Mouse (Mus musculus) hindbrain, embryonic 11.5 days (tissue): ENCODE data around the gene Stard10. TPM values are rescaled to one million over a fixed set of nuclear protein-coding genes. Genes with fewer than 3 reads are reported as not detected.

Experiments used
- ATAC-seq: fragments of 200-750 bp; cut with Nextera tagmentation; 2 replicates; pipeline ENCODE4 v1.8.0; 2017; ENCODE audit warnings: mild to moderate bottlenecking, moderate TSS enrichment, moderate library complexity; ENCODE audit not compliant: low FRiP score
- DNase-seq: peaks from one replicate; pipeline ENCODE4 v3.0.0-alpha.2; 2015; ENCODE audit warnings: low spot score
- H3K27ac ChIP-seq: fragments of 300-500 bp; sonication (generic); 2 replicates; pipeline ENCODE4 v1.5.1; 2014; ENCODE audit warnings: mild to moderate bottlenecking, low read depth, low read length
- H3K27me3 ChIP-seq: fragments of 300-500 bp; sonication (generic); 2 replicates; pipeline ENCODE4 v1.6.1; 2014; ENCODE audit warnings: mild to moderate bottlenecking, low read length, moderate library complexity, mixed read lengths; ENCODE audit not compliant: control insufficient read depth, insufficient read depth
- H3K36me3 ChIP-seq: fragments of 300-500 bp; sonication (generic); 2 replicates; pipeline ENCODE4 v1.6.1; 2014; ENCODE audit warnings: mild to moderate bottlenecking, low read length, moderate library complexity, mixed read lengths; ENCODE audit not compliant: control insufficient read depth, insufficient read depth
- H3K4me1 ChIP-seq: fragments of 300-500 bp; sonication (generic); replicated peaks from 2 replicates; pipeline ENCODE4 v1.6.1; 2014; ENCODE audit warnings: low read length, mixed read lengths; ENCODE audit not compliant: control insufficient read depth, insufficient read depth
- H3K4me2 ChIP-seq: fragments of 300-500 bp; sonication (generic); replicated peaks from 2 replicates; pipeline ENCODE4 v1.6.1; 2014; ENCODE audit warnings: mild to moderate bottlenecking, low read depth, low read length
- H3K4me3 ChIP-seq: fragments of 300-500 bp; sonication (generic); 2 replicates; pipeline ENCODE4 v1.5.1; 2014; ENCODE audit warnings: low read depth, low read length
- H3K9ac ChIP-seq: fragments of 300-500 bp; sonication (generic); 2 replicates; pipeline ENCODE4 v1.6.1; 2014; ENCODE audit warnings: low read depth, low read length
- H3K9me3 ChIP-seq: fragments of 300-500 bp; sonication (generic); 2 replicates; pipeline ENCODE4 v1.6.1; 2016; ENCODE audit warnings: low read length; ENCODE audit not compliant: control insufficient read depth
- WGBS: fragments of 180-500 bp; shearing (Covaris S2); extraction: QIAGEN DNeasy Blood & Tissue Kit; methylation state at CpG from one replicate; pipeline ENCODE4 v1.1.7; 2014; 5-methylcytosine and 5-hydroxymethylcytosine counted together
- polyA plus RNA-seq: library from polyadenylated mRNA; unstranded; fragments of >200 nt; fragmentation: Nextera tagmentation; extraction: Ambion mirVana; gene quantifications from 2 replicates; pipeline ENCODE4 v1.2.1, GENCODE M21; 2014

Stard10 gene
- polyA plus RNA-seq = 8.1 and 8.7 TPM in 2 replicates

- H3K27me3 ChIP-seq = peaks cover 14% of the 10 kb centered on the region
- H3K36me3 ChIP-seq = no peaks in the 10 kb centered on the region
- no peak for DNase-seq
- no peak within 1 kb of the TSS for H3K4me2 ChIP-seq
- no peak within 1 kb of the TSS for H3K27ac ChIP-seq
- H3K9me3 ChIP-seq = no peaks in the 10 kb centered on the region
- peaks cover 3% of the 10 kb centered on the region; the same call in 1 of the 2 replicates for H3K4me1 ChIP-seq
- H3K9ac ChIP-seq = no peak within 1 kb of the TSS
- no peak within 1 kb of the TSS for H3K4me3 ChIP-seq
- WGBS = 73% methylated on average over 3 of the region's 3 CpGs
- no peak for ATAC-seq
Observed at GRCm38 (mm10) chr7:101317014-101317413, at the start of gene Stard10. TSS of gene Stard10 (plus strand) at chr7:101317086.

GRCm38 (mm10) chr7:101267457-101268259 lies 49.2 kb upstream of the Stard10 start:
- 84% methylated on average over 3 of the region's 3 CpGs for WGBS
- DNase-seq = no peak
- no peak overlapping the region for H3K9ac ChIP-seq
- no peaks in the 10 kb centered on the region for H3K4me1 ChIP-seq
- ATAC-seq = no peak
- no peaks in the 10 kb centered on the region for H3K9me3 ChIP-seq
- no peak overlapping the region for H3K4me2 ChIP-seq
- H3K27me3 ChIP-seq = no peaks in the 10 kb centered on the region
- H3K36me3 ChIP-seq = no peaks in the 10 kb centered on the region
- no peak overlapping the region for H3K4me3 ChIP-seq
- no peak overlapping the region for H3K27ac ChIP-seq

- no peak overlapping the region for H3K4me3 ChIP-seq
- DNase-seq (no peak), ATAC-seq (no peak)
- H3K27me3 ChIP-seq = no peaks in the 10 kb centered on the region
- no peak overlapping the region for H3K4me2 ChIP-seq
- WGBS = 85% methylated on average over 1 of the region's 1 CpGs
- H3K9ac ChIP-seq = no peak overlapping the region
- no peaks in the 10 kb centered on the region for H3K36me3 ChIP-seq
- no peaks in the 10 kb centered on the region for H3K9me3 ChIP-seq
- H3K4me1 ChIP-seq = no peaks in the 10 kb centered on the region
- no peak overlapping the region for H3K27ac ChIP-seq
Observed at GRCm38 (mm10) chr7:101271602-101272001, 45.3 kb upstream of the Stard10 start.

- no peaks in the 10 kb centered on the region for H3K27me3 ChIP-seq
- no peak overlapping the region for H3K9ac ChIP-seq
- no peak overlapping the region for H3K27ac ChIP-seq
- no peaks in the 10 kb centered on the region for H3K4me1 ChIP-seq
- no peaks in the 10 kb centered on the region for H3K9me3 ChIP-seq
- DNase-seq = no peak
- no peak overlapping the region for H3K4me2 ChIP-seq
- no peak overlapping the region for H3K4me3 ChIP-seq
- no peak for ATAC-seq
- WGBS = 90% methylated on average over 8 of the region's 8 CpGs
- no peaks in the 10 kb centered on the region for H3K36me3 ChIP-seq
Observed at GRCm38 (mm10) chr7:101272466-101273160, 44.3 kb upstream of the Stard10 start.

- Histone ChIP-seq H3K36me3 (no peaks in the 10 kb centered on the region), H3K27ac (no peak overlapping the region), H3K9me3 (no peaks in the 10 kb centered on the region), H3K9ac (no peak overlapping the region), H3K4me2 (no peak overlapping the region), H3K4me1 (no peaks in the 10 kb centered on the region), H3K4me3 (no peak overlapping the region), H3K27me3 (no peaks in the 10 kb centered on the region)
- ATAC-seq (no peak), DNase-seq (no peak)
- WGBS = 96% methylated on average over 3 of the region's 3 CpGs
Observed at GRCm38 (mm10) chr7:101282721-101283120, 34.2 kb upstream of the Stard10 start.

GRCm38 (mm10) chr7:101284504-101284903 lies 32.4 kb upstream of the Stard10 start:
- ATAC-seq = no peak
- DNase-seq = no peak
- Histone ChIP-seq H3K4me2 (no peak overlapping the region), H3K9ac (no peak overlapping the region), H3K4me1 (no peaks in the 10 kb centered on the region), H3K27ac (no peak overlapping the region), H3K4me3 (no peak overlapping the region), H3K9me3 (no peaks in the 10 kb centered on the region), H3K36me3 (no peaks in the 10 kb centered on the region), H3K27me3 (no peaks in the 10 kb centered on the region)
- WGBS = 96% methylated on average over 1 of the region's 1 CpGs

GRCm38 (mm10) chr7:101286891-101287290 lies 30.0 kb upstream of the Stard10 start:
- ATAC-seq (no peak), DNase-seq (no peak)
- WGBS = 90% methylated on average over 4 of the region's 4 CpGs
- Histone ChIP-seq H3K4me3 (no peak overlapping the region), H3K4me2 (no peak overlapping the region), H3K4me1 (no peaks in the 10 kb centered on the region), H3K36me3 (no peaks in the 10 kb centered on the region), H3K27ac (no peak overlapping the region), H3K9ac (no peak overlapping the region), H3K27me3 (no peaks in the 10 kb centered on the region), H3K9me3 (no peaks in the 10 kb centered on the region)

- WGBS = 88% methylated on average over 2 of the region's 2 CpGs
- H3K9ac ChIP-seq = no peak overlapping the region
- no peak overlapping the region for H3K4me2 ChIP-seq
- H3K27me3 ChIP-seq = no peaks in the 10 kb centered on the region
- H3K9me3 ChIP-seq = no peaks in the 10 kb centered on the region
- no peaks in the 10 kb centered on the region for H3K4me1 ChIP-seq
- ATAC-seq = no peak
- no peaks in the 10 kb centered on the region for H3K36me3 ChIP-seq
- no peak overlapping the region for H3K4me3 ChIP-seq
- DNase-seq = no peak
- no peak overlapping the region for H3K27ac ChIP-seq
Observed at GRCm38 (mm10) chr7:101287820-101288219, 29.1 kb upstream of the Stard10 start.

- no peaks in the 10 kb centered on the region for H3K27me3 ChIP-seq
- ATAC-seq = no peak
- no peaks in the 10 kb centered on the region for H3K4me1 ChIP-seq
- no peaks in the 10 kb centered on the region for H3K36me3 ChIP-seq
- H3K9ac ChIP-seq = no peak overlapping the region
- H3K9me3 ChIP-seq = no peaks in the 10 kb centered on the region
- H3K27ac ChIP-seq = no peak overlapping the region
- H3K4me3 ChIP-seq = no peak overlapping the region
- peak; percentile 75 for DNase-seq
- 39% methylated on average over 4 of the region's 4 CpGs for WGBS
- H3K4me2 ChIP-seq = no peak overlapping the region
Observed at GRCm38 (mm10) chr7:101288436-101288835, 28.4 kb upstream of the Stard10 start.
